Mouse (Mus musculus) lung, postnatal 0 days (tissue): ENCODE data around the gene Prpsap2.

ENCODE experiments used
- CTCF ChIP-seq: IDR thresholded peaks from 2 replicates; pipeline ENCODE4 v1.5.1; 2016; ENCODE audit warnings: antibody characterized with exemption, mild to moderate bottlenecking
- EP300 ChIP-seq: IDR thresholded peaks from 2 replicates; pipeline ENCODE4 v1.6.1; 2016; ENCODE audit warnings: antibody characterized with exemption, mild to moderate bottlenecking, control low read depth

- no peak for TF ChIP-seq CTCF
- TF ChIP-seq EP300 = no peak
These were observed 16.1 kb downstream of the Prpsap2 start for GRCm38 (mm10) chr11:61745781-61746180.
